Mouse (Mus musculus) limb, embryonic 14.5 days (tissue): ENCODE results near the gene Aftph. TPM values are rescaled to one million over a fixed set of nuclear protein-coding genes. Genes with fewer than 3 reads are reported as not detected.

Experiments used
- ATAC-seq: fragments of 200-750 bp; cut with Nextera tagmentation; 2 replicates; pipeline ENCODE4 v1.8.0; 2017; ENCODE audit warnings: low read depth, moderate number of reproducible peaks, moderate TSS enrichment; ENCODE audit not compliant: low FRiP score
- DNase-seq: peaks from one replicate; pipeline ENCODE4 v3.0.0-alpha.2; 2015; ENCODE audit warnings: low spot score
- H3K27ac ChIP-seq: fragments of 300-500 bp; sonication (generic); replicated peaks from 2 replicates; pipeline ENCODE4 v1.5.1; 2014; ENCODE audit warnings: low read depth, mild to moderate bottlenecking, low read length, moderate library complexity, mixed read lengths
- H3K27me3 ChIP-seq: fragments of 300-500 bp; sonication (generic); 2 replicates; pipeline ENCODE4 v1.6.1; 2014; ENCODE audit warnings: low read length, mixed read lengths; ENCODE audit not compliant: control insufficient read depth, insufficient read depth
- H3K36me3 ChIP-seq: fragments of 300-500 bp; sonication (generic); 2 replicates; pipeline ENCODE4 v1.6.1; 2014; ENCODE audit warnings: mild to moderate bottlenecking, low read length, moderate library complexity, mixed read lengths; ENCODE audit not compliant: control insufficient read depth, insufficient read depth
- H3K4me1 ChIP-seq: fragments of 300-500 bp; sonication (generic); 2 replicates; pipeline ENCODE4 v1.6.1; 2014; ENCODE audit warnings: antibody characterized with exemption, low read length, mixed read lengths; ENCODE audit not compliant: control insufficient read depth, insufficient read depth
- H3K4me2 ChIP-seq: fragments of 300-500 bp; sonication (generic); replicated peaks from 2 replicates; pipeline ENCODE4 v1.6.1; 2014; ENCODE audit warnings: low read depth, mild to moderate bottlenecking, low read length, moderate library complexity; ENCODE audit not compliant: severe bottlenecking
- H3K4me3 ChIP-seq: fragments of 300-500 bp; sonication (generic); replicated peaks from 2 replicates; pipeline ENCODE4 v1.5.1; 2014; ENCODE audit warnings: low read length
- H3K9ac ChIP-seq: fragments of 300-500 bp; sonication (generic); 2 replicates; pipeline ENCODE4 v1.6.1; 2014; ENCODE audit warnings: mild to moderate bottlenecking, low read depth, low read length, moderate library complexity; ENCODE audit not compliant: severe bottlenecking
- H3K9me3 ChIP-seq: fragments of 300-500 bp; sonication (generic); 2 replicates; pipeline ENCODE4 v1.6.1; 2016; ENCODE audit warnings: low read length; ENCODE audit not compliant: control insufficient read depth
- POLR2A ChIP-seq: fragments of 200-500 bp; IDR thresholded peaks from 2 replicates; pipeline ENCODE4 v1.8.0; 2012; ENCODE audit warnings: inconsistent platforms, mild to moderate bottlenecking, moderate library complexity, borderline replicate concordance; ENCODE audit not compliant: insufficient read depth, insufficient read length; ENCODE audit errors: extremely low read depth
- WGBS: fragments of 180-500 bp; shearing (Covaris S2); extraction: QIAGEN DNeasy Blood & Tissue Kit; methylation state at CpG from one replicate; pipeline ENCODE4 v1.1.7; 2014; 5-methylcytosine and 5-hydroxymethylcytosine counted together
- polyA plus RNA-seq, 2 experiments: library from polyadenylated mRNA; depleted of rRNA in 1 of 2; stranded (reverse) in 1 of 2; unstranded in 1 of 2; fragments of >200 nt; fragmentation: Nextera tagmentation in 1 of 2; extraction: Ambion mirVana in 1 of 2; gene quantifications; 2 replicates each; pipeline versions ENCODE4 v1.2.1 to v1.2.3; 2012 to 2014

The Aftph gene
- polyA plus RNA-seq, 2 experiments, result 19.8 to 33.1 TPM

GRCm38 (mm10) chr11:20656711-20657057, 84.7 kb downstream of the Aftph start:
- 28% methylated on average over 10 of the region's 10 CpGs for WGBS
- Histone ChIP-seq H3K27ac (peak overlapping the region; percentile 38; the same call in 1 of the 2 replicates), H3K9me3 (no peaks in the 10 kb centered on the region), H3K4me2 (peak overlapping the region; percentile 20), H3K9ac (peak overlapping the region; percentile 17; the same call in 1 of the 2 replicates), H3K4me1 (peaks cover 28% of the 10 kb centered on the region), H3K36me3 (no peaks in the 10 kb centered on the region), H3K27me3 (no peaks in the 10 kb centered on the region), H3K4me3 (peak overlapping the region; percentile 8)
- no peak for DNase-seq
- ATAC-seq, result 0 out of 2 replicates have a peak, but pooled peaks have one; percentile 21
- no peak for TF ChIP-seq POLR2A

- ATAC-seq, result peak; percentile 48
- Histone ChIP-seq H3K27me3 (no peaks in the 10 kb centered on the region), H3K4me1 (peaks cover 34% of the 10 kb centered on the region), H3K27ac (peak overlapping the region; percentile 69), H3K9me3 (no peaks in the 10 kb centered on the region), H3K4me2 (peak overlapping the region; percentile 20), H3K36me3 (no peaks in the 10 kb centered on the region), H3K9ac (peak overlapping the region; percentile 26; the same call in 1 of the 2 replicates), H3K4me3 (peak overlapping the region; percentile 8)
- no peak for DNase-seq
- WGBS, result 23% methylated on average over 17 of the region's 18 CpGs
- no peak for TF ChIP-seq POLR2A
Measured at GRCm38 (mm10) chr11:20655795-20656710, 85.3 kb downstream of the Aftph start.

GRCm38 (mm10) chr11:20651166-20651565, 90.2 kb downstream of the Aftph start:
- 22% methylated on average over 1 of the region's 1 CpGs for WGBS
- Histone ChIP-seq H3K4me1 (peaks cover 58% of the 10 kb centered on the region), H3K36me3 (peaks cover 14% of the 10 kb centered on the region), H3K4me2 (no peak overlapping the region), H3K9me3 (no peaks in the 10 kb centered on the region), H3K27me3 (no peaks in the 10 kb centered on the region), H3K27ac (peak overlapping the region; percentile 26; the same call in 1 of the 2 replicates), H3K9ac (no peak overlapping the region), H3K4me3 (no peak overlapping the region)
- DNase-seq, result peak; percentile 68
- ATAC-seq, result no peak
- TF ChIP-seq POLR2A, result no peak

- TF ChIP-seq POLR2A, result no peak
- no peak overlapping the region for H3K4me3 ChIP-seq
- H3K4me1 ChIP-seq, result peaks cover 52% of the 10 kb centered on the region
- ATAC-seq (no peak), DNase-seq (no peak)
- H3K36me3 ChIP-seq, result peaks cover 14% of the 10 kb centered on the region
- no peaks in the 10 kb centered on the region for H3K27me3 ChIP-seq
- no peak overlapping the region for H3K27ac ChIP-seq
- no peaks in the 10 kb centered on the region for H3K9me3 ChIP-seq
- H3K4me2 ChIP-seq, result no peak overlapping the region
- 73% methylated on average over 17 of the region's 17 CpGs for WGBS
- no peak overlapping the region for H3K9ac ChIP-seq
Measured at GRCm38 (mm10) chr11:20650006-20650639, 91.3 kb downstream of the Aftph start.

GRCm38 (mm10) chr11:20649477-20649876, 91.9 kb downstream of the Aftph start:
- Histone ChIP-seq H3K36me3 (peaks cover 14% of the 10 kb centered on the region), H3K9ac (no peak overlapping the region), H3K27ac (no peak overlapping the region), H3K9me3 (no peaks in the 10 kb centered on the region), H3K4me2 (no peak overlapping the region), H3K27me3 (no peaks in the 10 kb centered on the region), H3K4me3 (no peak overlapping the region), H3K4me1 (peaks cover 52% of the 10 kb centered on the region)
- WGBS, result 46% methylated on average over 5 of the region's 5 CpGs
- TF ChIP-seq POLR2A, result no peak
- ATAC-seq (no peak), DNase-seq (no peak)
